Mouse (Mus musculus): ENCODE data around the gene Cd81. TPM values are rescaled to one million over a fixed set of nuclear protein-coding genes. Genes with fewer than 3 reads are reported as not detected.

The Cd81 gene
- 100 to 1,000 TPM; 118 to 130 TPM for total RNA-seq (2021)
- long read RNA-seq, experiment 1, transcript Cd81-201 (8 exons, 1,533 nt) = major isoform, 587 of 619 reads
- long read RNA-seq, experiment 1, partial matches to known transcripts = 20 of 619 reads
- long read RNA-seq, experiment 1, other reads (novel, unspliced or antisense) = 11 of 619 reads
- long read RNA-seq, experiment 2, transcript Cd81-201 (8 exons, 1,533 nt) = major isoform, 612 of 644 reads
- long read RNA-seq, experiment 2, partial matches to known transcripts = 17 of 644 reads
- long read RNA-seq, experiment 2, other reads (novel, unspliced or antisense) = 14 of 644 reads

- peak; percentile 87 for DNase-seq
These were observed at the start of gene Cd81 for GRCm38 (mm10) chr7:143052626-143053007. TSS of gene Cd81 (plus strand) at chr7:143052739.

GRCm38 (mm10) chr7:143004727-143005343 lies 47.7 kb upstream of the Cd81 start, which contains the start of gene Tspan32:
TSS of gene Tspan32 (plus strand) at chr7:143005046.
- DNase-seq = no peak

DNA sequence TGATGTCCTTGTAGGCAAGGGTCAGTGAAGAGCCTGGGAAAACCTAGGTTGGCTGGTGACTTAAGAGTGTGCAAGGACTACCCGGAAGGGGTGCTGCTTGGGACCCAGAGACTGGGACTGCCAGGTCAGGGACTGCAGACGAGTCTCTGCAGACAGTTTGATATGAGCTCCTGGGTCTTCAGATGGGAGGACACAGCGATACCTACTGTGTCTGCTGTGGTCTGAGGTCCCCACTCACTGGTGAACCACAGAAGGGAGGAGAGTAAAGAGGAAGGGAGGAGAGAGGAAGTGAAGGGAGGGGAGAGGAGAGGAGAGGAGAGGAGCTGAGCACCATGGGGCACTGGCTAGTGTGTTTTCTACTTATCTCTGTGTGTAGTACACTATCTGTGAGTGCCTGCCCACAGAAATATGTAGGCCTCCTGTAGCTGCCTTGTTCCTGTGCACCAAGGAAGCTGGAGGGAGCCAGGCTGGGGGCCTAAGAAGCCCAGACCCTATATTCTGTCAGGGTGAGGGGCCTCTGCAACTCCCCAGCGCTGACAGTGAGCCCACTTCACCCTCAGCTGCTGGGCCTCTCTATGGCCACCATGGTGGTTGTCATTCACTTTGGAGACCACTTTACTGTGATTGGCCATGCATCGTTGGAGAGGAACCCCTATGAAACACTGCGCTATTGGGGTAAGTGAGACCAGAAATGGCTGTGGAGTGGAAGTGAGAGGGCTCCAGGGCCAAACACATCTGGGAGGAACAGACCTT lies 47.0 kb upstream of the Cd81 start:
- no peak for DNase-seq

DNA sequence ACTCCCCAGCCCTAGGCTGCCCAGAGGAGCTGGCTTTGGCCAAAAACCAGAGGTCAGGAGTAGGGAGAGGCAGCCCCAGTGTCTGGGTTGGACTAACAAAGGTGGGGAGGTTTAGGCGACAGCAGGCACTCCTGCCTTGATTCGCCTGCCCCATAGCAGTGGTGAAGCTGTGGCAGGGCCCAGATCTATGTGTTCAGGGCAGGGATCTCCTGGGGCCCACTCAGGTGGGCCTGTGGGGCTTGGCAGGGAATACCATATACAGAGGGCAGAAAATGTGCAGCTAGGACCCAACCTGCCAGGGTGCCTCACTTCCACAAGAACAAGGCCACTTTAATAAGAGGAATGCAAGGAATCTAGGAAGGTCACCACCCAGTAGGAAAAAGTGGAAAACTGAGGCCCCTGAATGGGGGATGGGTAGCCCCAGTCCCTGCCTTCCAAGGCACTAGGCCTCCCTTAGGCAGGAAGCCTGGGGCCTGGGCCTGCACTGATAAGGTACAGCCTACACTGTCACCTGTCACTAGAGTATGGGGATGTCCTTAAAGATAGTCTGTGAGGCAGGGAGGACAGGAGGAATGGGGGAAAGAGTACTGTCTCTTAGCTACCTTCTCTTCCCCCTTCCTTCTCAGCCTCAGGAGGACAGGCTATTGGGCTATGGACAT lies 46.3 kb upstream of the Cd81 start:
- DNase-seq = no peak

DNA sequence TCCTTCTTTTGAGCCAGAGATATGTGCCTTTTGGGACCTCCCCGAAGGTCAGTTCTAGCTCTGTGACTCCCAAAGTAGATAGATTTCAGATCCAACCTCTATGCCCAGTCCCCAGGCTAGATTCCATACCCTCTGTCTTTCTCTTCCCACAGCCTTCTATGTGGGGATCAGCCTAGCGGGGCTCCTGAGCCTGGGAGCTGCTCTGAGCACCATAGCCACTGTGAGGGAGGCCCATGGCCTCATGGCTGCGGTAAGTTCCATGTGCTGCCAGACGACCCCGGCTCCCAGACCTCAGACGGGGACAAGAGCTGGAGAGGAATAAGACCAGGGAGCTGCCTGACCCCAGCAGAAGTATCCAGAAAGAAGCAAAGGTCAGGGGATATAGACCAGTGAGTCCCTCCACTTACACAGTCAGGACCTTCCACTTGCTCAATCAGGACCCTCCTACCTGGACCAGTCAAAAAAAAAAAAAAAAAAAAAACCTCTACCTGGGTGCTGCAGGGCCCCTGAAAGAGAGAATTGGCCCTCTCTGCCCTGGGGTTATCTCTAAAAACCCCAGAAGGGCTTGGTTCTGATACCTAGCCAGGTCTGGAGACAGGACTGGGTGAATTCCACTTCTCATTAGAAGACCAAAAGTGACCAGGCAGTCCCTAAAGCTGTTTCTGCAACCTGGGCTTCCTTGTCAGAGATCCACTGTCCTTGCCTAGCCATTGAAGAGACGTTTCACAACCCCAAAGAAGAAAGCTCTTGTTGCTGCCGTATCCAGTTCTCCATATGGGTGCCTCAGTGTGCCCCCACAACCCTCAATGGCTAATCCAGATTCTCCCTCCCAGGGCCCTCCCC lies 45.6 kb upstream of the Cd81 start:
- no peak for DNase-seq

- peak; percentile 84 for DNase-seq
These were observed 44.8 kb upstream of the Cd81 start for GRCm38 (mm10) chr7:143007599-143008369.

DNA sequence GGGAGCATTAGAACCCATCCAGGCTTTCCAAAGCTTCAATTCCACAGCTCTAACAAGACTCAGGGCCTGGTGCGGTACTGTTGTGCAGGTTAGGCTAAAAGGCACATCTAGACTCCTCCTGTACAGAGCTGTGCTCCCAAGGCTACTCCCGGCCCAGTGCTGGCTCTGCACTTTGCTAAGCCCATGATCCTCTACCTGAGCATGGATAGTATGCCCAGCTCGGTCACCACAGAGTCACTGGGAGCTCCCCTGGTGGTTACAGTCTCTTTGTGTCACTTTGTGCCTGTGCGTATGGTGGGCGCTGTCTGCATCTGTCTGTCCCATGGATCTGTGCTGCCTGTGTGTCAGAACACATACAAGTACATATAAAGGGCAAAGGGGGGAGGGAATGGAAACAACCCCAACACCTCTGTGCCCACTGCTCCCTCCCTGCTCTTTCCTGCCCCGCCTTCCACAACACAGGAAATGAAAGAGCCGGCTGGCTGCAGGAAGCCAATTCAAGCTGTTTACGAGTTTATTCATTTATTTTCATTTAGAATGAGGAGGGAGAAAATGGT lies 44.1 kb upstream of the Cd81 start:
- peak; percentile 57 for DNase-seq

- peak; percentile 74 for DNase-seq
These were observed 43.4 kb upstream of the Cd81 start for GRCm38 (mm10) chr7:143008996-143009665.

GRCm38 (mm10) chr7:143009996-143010395 lies 42.5 kb upstream of the Cd81 start:
- DNase-seq = no peak

DNA sequence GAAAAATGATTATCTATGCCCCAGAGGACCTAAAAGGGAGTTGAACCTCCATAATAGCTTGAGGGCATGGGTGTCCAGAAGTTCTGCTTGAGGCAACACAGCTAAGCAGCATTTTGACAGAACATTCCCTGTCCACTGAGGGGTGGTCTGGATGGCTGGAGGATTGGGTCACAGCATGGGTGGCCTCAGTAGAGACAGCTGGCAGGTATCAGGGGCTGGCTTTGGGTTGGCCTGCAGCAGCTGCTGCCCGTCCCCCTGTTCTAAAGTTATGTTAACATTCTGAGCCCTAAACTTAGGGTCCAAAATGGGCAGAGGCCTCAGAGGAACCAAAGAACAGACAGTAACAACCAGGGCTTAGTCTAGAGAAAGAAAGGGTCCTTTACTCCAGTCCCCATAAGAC lies 41.3 kb upstream of the Cd81 start:
- no peak for DNase-seq

DNA sequence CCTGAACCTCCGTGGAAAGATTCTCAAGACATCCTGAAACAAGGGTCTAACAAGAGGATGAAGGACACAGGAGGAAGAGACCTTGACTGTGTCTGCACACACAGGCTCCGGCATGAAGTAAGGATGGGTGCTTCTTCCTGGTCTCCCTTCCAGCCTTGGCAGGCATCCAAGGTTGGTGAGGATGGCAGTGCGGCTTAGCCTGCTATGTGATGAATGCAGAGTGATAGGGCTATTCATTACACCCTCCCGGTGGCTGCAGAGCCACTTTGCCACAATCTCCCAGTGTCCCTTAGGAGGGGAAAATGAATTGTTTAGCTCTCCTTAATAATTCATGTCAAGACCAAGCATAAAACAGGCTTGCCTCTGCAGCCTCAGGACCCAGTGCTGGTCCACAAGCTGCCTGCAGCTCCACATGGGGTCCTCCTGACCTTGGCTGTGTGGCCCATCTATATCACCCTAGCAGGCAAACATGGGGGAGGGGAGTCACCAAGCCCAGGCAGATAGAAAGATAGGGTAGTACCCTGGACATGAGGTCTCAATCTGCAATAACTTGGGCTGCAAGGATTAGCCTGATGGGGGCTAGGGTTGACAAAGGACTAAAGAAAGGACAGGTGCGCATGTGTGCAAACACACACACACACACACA lies 40.2 kb upstream of the Cd81 start:
- DNase-seq = no peak

DNA sequence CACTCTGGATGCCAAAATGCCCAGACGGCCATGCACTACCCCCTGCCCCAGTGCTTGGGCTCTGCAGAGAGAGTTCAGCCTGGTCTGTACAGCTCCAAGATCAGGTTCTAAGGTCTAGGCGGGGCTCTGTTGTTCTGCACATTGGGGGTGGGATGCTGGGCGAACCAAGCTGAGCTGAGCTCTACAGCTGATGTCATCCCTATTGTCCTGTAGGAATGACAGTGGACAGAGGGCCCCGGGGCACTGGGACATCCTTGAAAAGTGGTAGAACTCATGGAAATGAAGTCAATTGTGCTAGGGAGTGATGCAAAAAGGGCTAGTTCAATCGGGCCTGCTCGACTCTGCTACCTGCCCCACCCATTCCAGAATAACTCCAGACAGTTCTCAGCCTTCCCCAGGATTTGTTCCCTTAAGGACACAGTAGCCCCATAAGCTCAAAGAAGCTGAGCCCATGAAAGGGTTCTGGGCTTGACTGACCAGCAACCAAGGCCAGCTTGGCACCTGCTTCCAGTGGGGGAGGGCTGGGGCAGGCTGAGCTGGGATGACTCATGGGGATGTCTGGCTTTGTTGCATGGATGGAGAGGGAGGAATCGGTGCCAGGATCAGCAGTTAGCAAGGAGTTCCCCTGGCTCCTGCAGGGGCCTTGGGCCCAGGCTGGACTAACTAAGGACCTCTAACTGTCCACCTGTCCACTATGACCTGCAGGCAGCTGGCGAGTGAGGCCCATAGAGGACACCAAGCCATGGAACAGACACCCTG lies 38.9 kb upstream of the Cd81 start:
- peak; percentile 87 for DNase-seq

GRCm38 (mm10) chr7:143014862-143015659 lies 37.5 kb upstream of the Cd81 start:
- no peak for DNase-seq

GRCm38 (mm10) chr7:143015755-143016423 lies 36.6 kb upstream of the Cd81 start:
- DNase-seq = peak; percentile 75

DNA sequence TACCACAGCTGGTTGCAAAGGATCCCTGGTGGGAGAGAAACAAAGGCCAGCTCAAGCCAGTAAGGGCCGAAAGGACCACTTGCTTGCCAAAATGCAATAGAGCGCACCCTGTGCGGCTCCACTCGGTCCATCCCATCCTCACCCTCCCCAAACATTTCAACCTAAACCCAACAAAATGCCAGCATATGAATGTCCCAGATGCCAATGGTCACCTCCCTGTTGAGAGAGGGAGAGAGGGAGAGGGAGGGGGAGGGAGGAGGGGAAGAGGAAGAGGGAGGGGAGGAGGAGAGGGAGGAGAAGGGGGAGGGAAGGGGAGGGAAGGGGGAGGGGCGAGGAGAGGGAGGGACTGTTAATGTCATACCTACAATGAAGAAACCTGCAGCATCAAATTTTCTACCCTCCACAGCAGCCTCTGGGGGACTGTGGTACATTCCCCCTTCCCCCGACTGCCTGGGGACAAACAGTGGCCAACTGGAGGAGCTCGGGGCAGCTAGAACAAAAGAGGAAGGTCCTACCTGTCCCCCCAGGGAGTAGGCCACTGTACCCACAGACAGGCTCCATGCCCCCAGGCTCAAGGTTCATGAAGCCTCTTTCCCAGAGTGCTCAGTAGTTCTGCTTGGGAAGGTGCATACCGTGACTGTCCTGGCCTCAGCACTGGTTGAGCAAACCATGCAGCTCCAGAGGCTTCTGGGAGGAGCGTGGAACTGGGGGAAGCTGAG lies 36.0 kb upstream of the Cd81 start:
- DNase-seq = no peak

DNA sequence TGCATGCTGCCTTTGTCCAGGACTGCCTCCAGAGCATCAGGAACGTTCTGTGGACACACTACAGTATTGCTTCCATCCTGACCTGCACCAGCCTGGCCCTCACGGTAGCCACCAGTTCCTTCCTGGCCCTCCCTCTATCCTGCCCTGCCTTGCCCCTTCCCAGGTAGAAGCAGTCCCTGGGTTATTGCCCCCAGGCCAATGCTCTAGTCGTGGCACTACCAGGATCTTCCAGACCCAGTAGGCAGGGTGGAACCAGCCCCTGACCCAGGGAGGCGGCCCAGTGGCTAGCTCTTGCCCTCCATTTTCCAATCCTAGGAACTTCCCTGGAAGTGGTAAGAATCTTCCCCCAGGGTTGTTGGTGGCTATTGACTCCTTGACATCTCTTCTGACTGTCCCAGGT lies 35.4 kb upstream of the Cd81 start:
- no peak for DNase-seq

DNA sequence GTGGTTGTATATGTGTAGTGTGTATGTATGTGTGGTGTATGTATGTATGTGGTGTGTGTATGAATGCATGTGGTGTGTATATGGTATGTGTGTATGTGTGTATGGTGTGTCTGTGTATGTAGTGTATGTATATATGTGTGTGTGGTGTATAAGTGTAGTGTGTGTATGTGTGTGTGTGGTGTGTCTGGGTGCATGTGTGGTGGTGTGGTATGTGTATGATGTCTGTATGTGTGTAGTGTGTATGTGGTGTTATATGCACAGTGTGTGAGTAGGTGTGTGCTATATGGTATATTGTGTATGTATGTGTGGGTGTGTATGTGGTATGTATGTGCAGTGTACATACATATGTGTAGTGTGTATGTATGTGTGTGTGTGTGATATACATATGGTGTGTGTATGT lies 32.5 kb upstream of the Cd81 start:
- no peak for DNase-seq
